Mouse (Mus musculus) brain, embryonic 14.5 days (tissue): ENCODE data around the gene Zfp553.

Experiments used
- CTCF ChIP-seq: fragments of 200-500 bp; IDR thresholded peaks from 2 replicates; pipeline ENCODE4 v1.5.1; 2012; ENCODE audit warnings: inconsistent platforms, mild to moderate bottlenecking, moderate library complexity, borderline replicate concordance; ENCODE audit not compliant: insufficient read depth, insufficient read length; ENCODE audit errors: extremely low read depth
- POLR2A ChIP-seq: fragments of 200-500 bp; IDR thresholded peaks from 2 replicates; pipeline ENCODE4 v1.6.1; 2012; ENCODE audit warnings: mild to moderate bottlenecking, inconsistent platforms, borderline replicate concordance; ENCODE audit not compliant: poor library complexity, insufficient read depth, insufficient read length, severe bottlenecking; ENCODE audit errors: extremely low read depth

GRCm38 (mm10) chr7:127218670-127219069 lies 14.2 kb upstream of the Zfp553 start:
- TF ChIP-seq POLR2A = no peak
- TF ChIP-seq CTCF = no peak
